Mouse (Mus musculus): ENCODE measurements around the gene Serinc3. TPM values are rescaled to one million over a fixed set of nuclear protein-coding genes. Genes with fewer than 3 reads are reported as not detected.

Serinc3 gene
- polyA plus RNA-seq, 1 experiment from 2014 or later, result 71.5 TPM

DNA sequence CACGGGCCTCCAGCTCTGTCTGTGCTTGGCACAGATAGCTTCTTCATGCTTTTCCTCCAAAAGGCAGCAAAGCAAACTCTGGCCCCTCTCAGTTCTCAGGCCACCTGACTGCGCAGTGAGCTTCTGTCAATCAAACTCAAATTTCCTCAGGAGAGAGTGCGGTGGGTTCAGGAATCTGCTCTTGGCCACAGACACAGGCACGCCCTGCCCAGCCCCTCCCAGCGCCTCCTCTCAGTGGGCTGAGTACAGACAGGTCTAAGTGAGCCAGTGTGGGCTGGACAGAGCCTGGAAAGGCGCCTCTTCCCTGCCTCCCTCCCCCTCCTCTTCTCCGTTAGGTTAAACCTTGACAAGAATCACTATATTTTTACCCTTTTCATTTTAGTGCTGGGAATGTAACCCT, 36.9 kb downstream of the Serinc3 start:
- WGBS, result 83% methylated on average over 7 of the region's 7 CpGs
- H3K4me2 ChIP-seq (ENCODE audit: low read depth, low read length), result no peak overlapping the region
- no peaks in the 10 kb centered on the region for H3K36me3 ChIP-seq (ENCODE audit: control insufficient read depth, insufficient read depth, low read length)
- ATAC-seq (ENCODE audit: low read depth), result no peak
- no peaks in the 10 kb centered on the region for H3K9me3 ChIP-seq (ENCODE audit: control insufficient read depth, low read length)
- H3K9ac ChIP-seq (ENCODE audit: low read length), result no peak overlapping the region
- H3K27ac ChIP-seq (ENCODE audit: low read length), result no peak overlapping the region
- no peak overlapping the region for H3K4me3 ChIP-seq (ENCODE audit: low read length)
- no peaks in the 10 kb centered on the region for H3K27me3 ChIP-seq (ENCODE audit: control insufficient read depth, insufficient read depth, low read depth, low read length)
- H3K4me1 ChIP-seq (replicated peaks; ENCODE audit: control insufficient read depth, insufficient read depth, low read length), result peaks cover 1% of the 10 kb centered on the region

DNA sequence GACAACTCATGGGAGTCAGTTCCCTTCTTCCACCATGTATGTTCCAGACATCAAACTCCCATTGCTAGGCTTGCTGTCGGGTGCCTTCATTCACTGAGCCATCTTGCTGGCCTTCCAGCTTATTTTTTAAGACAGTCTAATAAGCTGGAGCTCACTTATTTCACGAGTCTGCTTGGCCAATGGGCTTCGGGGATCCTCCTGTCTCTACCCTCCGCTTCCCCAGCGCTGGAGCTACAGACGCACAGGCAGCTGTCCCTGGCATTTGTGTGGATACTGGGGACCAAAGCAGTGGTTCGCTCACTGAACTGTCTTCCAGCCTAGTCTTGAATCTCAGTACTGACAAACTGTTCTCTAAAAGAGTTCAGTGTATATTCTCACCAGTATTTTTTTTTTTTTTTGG, 38.8 kb downstream of the Serinc3 start:
- WGBS, result 84% methylated on average over 7 of the region's 7 CpGs
- H3K36me3 ChIP-seq (ENCODE audit: control insufficient read depth, insufficient read depth, low read length), result no peaks in the 10 kb centered on the region
- H3K4me2 ChIP-seq (ENCODE audit: low read depth, low read length), result no peak overlapping the region
- H3K9ac ChIP-seq (ENCODE audit: low read length), result no peak overlapping the region
- H3K9me3 ChIP-seq (ENCODE audit: control insufficient read depth, low read length), result no peaks in the 10 kb centered on the region
- H3K4me3 ChIP-seq (ENCODE audit: low read length), result no peak overlapping the region
- ATAC-seq (ENCODE audit: low read depth), result no peak
- H3K4me1 ChIP-seq (replicated peaks; ENCODE audit: control insufficient read depth, insufficient read depth, low read length), result peaks cover 9% of the 10 kb centered on the region
- no peaks in the 10 kb centered on the region for H3K27me3 ChIP-seq (ENCODE audit: control insufficient read depth, insufficient read depth, low read depth, low read length)
- no peak overlapping the region for H3K27ac ChIP-seq (ENCODE audit: low read length)

DNA sequence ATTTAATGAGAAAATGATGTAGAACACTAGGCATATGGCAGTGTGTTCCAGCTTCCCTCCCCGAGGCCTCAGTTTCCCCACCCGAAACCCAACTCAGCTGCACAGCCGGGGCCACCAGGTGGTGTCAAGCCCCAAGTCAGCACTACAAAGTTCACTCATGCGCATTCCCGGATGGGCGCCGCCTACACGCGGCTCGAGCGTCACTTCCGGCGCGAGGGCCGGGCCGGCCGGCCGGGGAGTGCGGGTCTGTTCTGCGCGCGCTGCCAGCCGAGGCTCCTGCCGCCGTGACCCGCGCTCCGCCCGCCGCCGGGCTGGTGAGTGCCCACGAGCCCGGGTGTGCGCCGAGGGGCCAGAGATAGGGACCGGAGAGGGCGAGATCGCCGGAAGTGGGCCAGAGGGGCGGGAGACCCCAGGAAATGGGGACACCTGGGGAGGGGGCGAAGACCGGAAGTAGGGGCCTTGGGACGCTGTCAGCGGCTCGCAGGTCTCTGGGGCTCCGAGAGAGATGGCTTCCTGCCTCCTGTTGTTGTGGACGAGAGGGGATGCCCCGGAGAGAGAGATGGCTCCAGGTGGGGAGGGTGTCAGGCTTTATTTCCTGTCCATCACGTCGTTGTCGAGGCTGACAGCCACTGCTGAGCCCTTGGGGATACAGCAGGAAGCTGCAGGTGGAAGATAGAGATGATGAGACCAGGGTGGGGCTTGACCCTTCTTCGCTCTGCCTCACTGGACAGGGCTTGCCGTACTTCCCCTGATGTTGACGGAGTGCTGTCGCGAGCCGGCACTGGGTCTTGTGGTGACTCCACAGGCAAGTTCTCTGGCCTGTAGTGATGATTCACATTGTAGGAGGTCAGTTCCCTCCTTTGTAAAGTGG, 42.6 kb downstream of the Serinc3 start, which contains the start of gene Ttpal:
Gene Ttpal (plus strand): TSS at position 214 of the 871 bp plus-strand sequence.
- Histone ChIP-seq H3K27ac (ENCODE audit: low read length) (peak within 1 kb of the TSS; percentile 86), H3K36me3 (ENCODE audit: control insufficient read depth, insufficient read depth, low read length) (no peaks in the 10 kb centered on the region), H3K27me3 (ENCODE audit: control insufficient read depth, insufficient read depth, low read depth, low read length) (no peaks in the 10 kb centered on the region), H3K9me3 (ENCODE audit: control insufficient read depth, low read length) (no peaks in the 10 kb centered on the region), H3K9ac (ENCODE audit: low read length) (peak within 1 kb of the TSS; percentile 98), H3K4me1 (replicated peaks; ENCODE audit: control insufficient read depth, insufficient read depth, low read length) (peaks cover 9% of the 10 kb centered on the region), H3K4me3 (ENCODE audit: low read length) (peak within 1 kb of the TSS; percentile 92), H3K4me2 (ENCODE audit: low read depth, low read length) (peak within 1 kb of the TSS; percentile 94)
- WGBS, result 1% methylated on average over 55 of the region's 57 CpGs
- ATAC-seq (ENCODE audit: low read depth), result peak; percentile 96

DNA sequence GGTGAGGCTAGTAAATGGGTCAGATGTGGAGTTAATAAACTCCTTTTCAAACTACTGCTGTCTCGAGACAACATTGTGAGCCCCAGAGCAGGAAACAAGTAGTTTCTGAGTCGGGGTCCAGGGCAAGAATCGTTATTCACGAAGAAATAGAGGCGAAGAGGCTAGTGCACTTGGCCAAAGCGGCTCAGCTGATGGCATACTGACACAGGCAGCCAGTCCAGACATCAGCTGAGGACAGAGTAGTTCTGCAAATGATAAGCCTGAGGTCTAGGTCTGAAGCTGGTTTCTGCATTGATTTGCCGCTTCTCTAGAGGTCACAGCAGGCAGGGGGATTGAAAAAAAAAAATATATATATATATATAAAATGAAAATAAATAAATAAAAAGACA, 43.2 kb downstream of the Serinc3 start:
- WGBS, result 69% methylated on average over 7 of the region's 7 CpGs

DNA sequence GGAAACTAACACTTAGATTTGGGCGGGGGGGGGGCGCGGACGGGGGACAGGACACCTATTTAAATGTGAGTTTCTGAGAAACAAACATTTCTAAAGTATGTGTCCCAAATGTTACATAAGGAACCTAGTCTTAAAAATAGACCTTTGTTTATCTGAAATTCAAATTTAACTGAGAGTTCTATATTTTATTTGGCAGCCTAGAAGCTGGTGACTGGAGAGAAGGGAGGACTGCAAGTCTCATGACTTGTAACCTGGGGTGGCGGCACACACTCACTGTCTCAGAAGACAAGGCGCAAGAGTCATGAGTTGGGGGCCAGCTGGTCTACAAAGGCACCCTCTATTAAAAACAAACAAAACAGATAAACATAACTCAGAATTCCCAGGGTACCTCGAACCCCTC, 43.9 kb downstream of the Serinc3 start:
- Histone ChIP-seq H3K36me3 (ENCODE audit: control insufficient read depth, insufficient read depth, low read length) (no peaks in the 10 kb centered on the region), H3K4me3 (ENCODE audit: low read length) (no peak overlapping the region), H3K27me3 (ENCODE audit: control insufficient read depth, insufficient read depth, low read depth, low read length) (no peaks in the 10 kb centered on the region), H3K4me1 (replicated peaks; ENCODE audit: control insufficient read depth, insufficient read depth, low read length) (peaks cover 18% of the 10 kb centered on the region), H3K9ac (ENCODE audit: low read length) (no peak overlapping the region), H3K4me2 (ENCODE audit: low read depth, low read length) (no peak overlapping the region), H3K9me3 (ENCODE audit: control insufficient read depth, low read length) (no peaks in the 10 kb centered on the region), H3K27ac (ENCODE audit: low read length) (no peak overlapping the region)
- 78% methylated on average over 7 of the region's 7 CpGs for WGBS
- ATAC-seq (ENCODE audit: low read depth), result no peak

More for the DNA sequence above, 43.2 kb downstream of the Serinc3 start:
- H3K27me3 ChIP-seq (ENCODE audit: control insufficient read depth, insufficient read depth, low read depth, low read length), result no peaks in the 10 kb centered on the region
- peaks cover 12% of the 10 kb centered on the region for H3K4me1 ChIP-seq (replicated peaks; ENCODE audit: control insufficient read depth, insufficient read depth, low read length)
- H3K9ac ChIP-seq (ENCODE audit: low read length), result peak overlapping the region; percentile 98
- H3K36me3 ChIP-seq (ENCODE audit: control insufficient read depth, insufficient read depth, low read length), result no peaks in the 10 kb centered on the region
- ATAC-seq (ENCODE audit: low read depth), result no peak
- peak overlapping the region; percentile 94 for H3K4me2 ChIP-seq (ENCODE audit: low read depth, low read length)
- no peak overlapping the region for H3K27ac ChIP-seq (ENCODE audit: low read length)
- H3K9me3 ChIP-seq (ENCODE audit: control insufficient read depth, low read length), result no peaks in the 10 kb centered on the region
- H3K4me3 ChIP-seq (ENCODE audit: low read length), result peak overlapping the region; percentile 92

DNA sequence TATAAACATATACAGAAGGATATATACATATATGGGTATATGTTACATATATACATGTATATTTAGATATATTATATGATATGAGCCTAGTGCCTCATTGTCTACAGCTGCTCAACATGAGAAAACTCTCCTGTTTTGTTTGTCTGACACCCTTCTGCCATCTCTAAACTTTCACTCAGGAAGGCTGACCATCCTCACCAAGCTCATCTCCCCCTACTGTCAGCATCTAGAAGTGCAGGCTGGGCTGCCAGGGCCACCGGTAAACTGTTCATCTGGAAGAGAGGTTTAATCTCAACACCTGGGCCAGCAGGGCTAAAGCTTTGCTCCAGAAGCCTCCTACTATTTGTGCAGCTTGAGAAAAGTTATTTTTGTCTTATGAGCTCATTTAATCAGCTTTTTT, 45.7 kb downstream of the Serinc3 start:
- no peaks in the 10 kb centered on the region for H3K36me3 ChIP-seq (ENCODE audit: control insufficient read depth, insufficient read depth, low read length)
- ATAC-seq (ENCODE audit: low read depth), result no peak
- H3K27ac ChIP-seq (ENCODE audit: low read length), result no peak overlapping the region
- H3K9ac ChIP-seq (ENCODE audit: low read length), result no peak overlapping the region
- H3K9me3 ChIP-seq (ENCODE audit: control insufficient read depth, low read length), result no peaks in the 10 kb centered on the region
- 9% methylated on average over 1 of the region's 1 CpGs for WGBS
- peaks cover 18% of the 10 kb centered on the region for H3K4me1 ChIP-seq (replicated peaks; ENCODE audit: control insufficient read depth, insufficient read depth, low read length)
- H3K27me3 ChIP-seq (ENCODE audit: control insufficient read depth, insufficient read depth, low read depth, low read length), result no peaks in the 10 kb centered on the region
- no peak overlapping the region for H3K4me2 ChIP-seq (ENCODE audit: low read depth, low read length)
- no peak overlapping the region for H3K4me3 ChIP-seq (ENCODE audit: low read length)

DNA sequence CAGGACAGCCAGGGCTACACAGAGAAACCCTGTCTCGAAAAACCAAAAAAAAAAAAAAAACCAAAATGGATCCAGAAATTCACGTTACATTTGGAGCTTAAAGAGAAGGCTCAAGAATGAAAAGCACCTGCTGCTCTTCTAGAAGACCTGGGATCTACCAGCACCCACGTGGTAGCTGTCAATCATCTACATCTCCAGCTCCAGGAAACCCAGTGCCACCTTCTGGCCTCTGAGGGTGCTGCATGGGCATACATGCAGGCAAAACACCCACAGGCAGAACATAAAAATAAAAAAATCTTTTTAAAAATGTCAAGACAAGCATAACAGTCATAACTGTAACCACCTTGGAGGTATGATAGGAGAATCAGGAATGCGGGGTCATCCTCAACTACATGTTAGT, 47.3 kb downstream of the Serinc3 start:
- Histone ChIP-seq H3K36me3 (ENCODE audit: control insufficient read depth, insufficient read depth, low read length) (no peaks in the 10 kb centered on the region), H3K27me3 (ENCODE audit: control insufficient read depth, insufficient read depth, low read depth, low read length) (no peaks in the 10 kb centered on the region), H3K4me2 (ENCODE audit: low read depth, low read length) (no peak overlapping the region), H3K9me3 (ENCODE audit: control insufficient read depth, low read length) (no peaks in the 10 kb centered on the region), H3K27ac (ENCODE audit: low read length) (no peak overlapping the region), H3K9ac (ENCODE audit: low read length) (no peak overlapping the region), H3K4me3 (ENCODE audit: low read length) (no peak overlapping the region), H3K4me1 (replicated peaks; ENCODE audit: control insufficient read depth, insufficient read depth, low read length) (peaks cover 13% of the 10 kb centered on the region)
- no peak for ATAC-seq (ENCODE audit: low read depth)
- WGBS, result 49% methylated on average over 4 of the region's 4 CpGs

DNA sequence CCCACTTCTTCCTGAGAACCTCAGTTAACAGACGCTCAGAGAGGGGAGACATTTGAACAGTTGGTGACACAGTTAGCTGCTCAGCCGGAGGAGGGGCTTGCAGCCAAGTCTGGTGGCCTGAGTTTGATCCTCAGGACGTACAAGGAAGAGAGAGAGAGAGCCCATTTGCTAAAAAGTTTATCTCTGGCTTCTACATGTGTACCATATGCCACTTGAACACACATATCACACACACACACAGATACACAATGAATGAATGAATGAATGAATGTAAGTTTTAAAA, 48.1 kb downstream of the Serinc3 start:
- Histone ChIP-seq H3K9me3 (ENCODE audit: control insufficient read depth, low read length) (no peaks in the 10 kb centered on the region), H3K4me3 (ENCODE audit: low read length) (no peak overlapping the region), H3K9ac (ENCODE audit: low read length) (no peak overlapping the region), H3K36me3 (ENCODE audit: control insufficient read depth, insufficient read depth, low read length) (no peaks in the 10 kb centered on the region), H3K27ac (ENCODE audit: low read length) (peak overlapping the region; percentile 86), H3K4me1 (replicated peaks; ENCODE audit: control insufficient read depth, insufficient read depth, low read length) (peaks cover 13% of the 10 kb centered on the region), H3K27me3 (ENCODE audit: control insufficient read depth, insufficient read depth, low read depth, low read length) (no peaks in the 10 kb centered on the region), H3K4me2 (ENCODE audit: low read depth, low read length) (no peak overlapping the region)
- ATAC-seq (ENCODE audit: low read depth), result no peak
- 37% methylated on average over 3 of the region's 3 CpGs for WGBS

DNA sequence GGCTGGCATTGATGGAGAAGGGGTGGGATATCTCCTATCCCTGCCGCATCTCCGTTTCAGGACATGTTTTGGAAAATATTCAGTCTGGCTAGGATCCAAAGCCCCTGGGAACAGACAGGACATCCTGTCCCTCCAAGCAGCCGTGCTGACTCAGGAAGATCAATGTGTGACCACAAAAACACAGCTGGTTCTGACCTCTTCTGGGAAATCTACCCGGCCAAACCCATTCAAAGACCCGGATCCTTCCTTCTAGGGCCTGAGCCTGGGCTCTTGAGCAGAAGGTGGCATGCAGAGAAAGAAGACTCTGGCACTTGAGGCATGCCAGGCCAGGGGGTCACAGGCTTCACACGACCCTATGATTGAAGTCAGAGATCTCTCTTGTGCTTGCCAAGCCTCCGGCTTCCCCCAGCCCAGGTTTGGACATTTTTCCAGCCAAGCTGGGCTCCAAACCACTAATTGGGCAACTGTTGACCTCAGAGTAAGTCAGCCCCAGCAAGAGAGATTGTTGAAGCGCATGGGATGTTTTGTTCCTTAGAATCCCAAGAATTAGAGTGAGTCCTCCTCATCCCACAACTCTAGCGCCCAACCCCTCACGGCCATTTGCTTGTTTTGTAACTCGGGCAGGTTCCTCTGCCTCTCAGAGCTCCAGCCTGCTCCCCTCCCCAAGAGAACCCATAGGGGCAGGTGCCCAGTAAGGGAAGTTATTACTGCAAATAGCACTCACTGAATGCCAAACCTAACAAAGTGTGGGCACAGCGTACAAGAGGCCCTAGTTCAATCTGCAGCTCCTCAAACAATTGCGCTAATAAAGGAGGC, 48.7 kb downstream of the Serinc3 start:
- peak overlapping the region; percentile 86 for H3K27ac ChIP-seq (ENCODE audit: low read length)
- peaks cover 9% of the 10 kb centered on the region for H3K4me1 ChIP-seq (replicated peaks; ENCODE audit: control insufficient read depth, insufficient read depth, low read length)
- no peak overlapping the region for H3K4me2 ChIP-seq (ENCODE audit: low read depth, low read length)
- H3K9ac ChIP-seq (ENCODE audit: low read length), result no peak overlapping the region
- H3K9me3 ChIP-seq (ENCODE audit: control insufficient read depth, low read length), result no peaks in the 10 kb centered on the region
- WGBS, result 43% methylated on average over 13 of the region's 13 CpGs
- ATAC-seq (ENCODE audit: low read depth), result peak; percentile 82
- no peaks in the 10 kb centered on the region for H3K27me3 ChIP-seq (ENCODE audit: control insufficient read depth, insufficient read depth, low read depth, low read length)
- H3K4me3 ChIP-seq (ENCODE audit: low read length), result no peak overlapping the region
- no peaks in the 10 kb centered on the region for H3K36me3 ChIP-seq (ENCODE audit: control insufficient read depth, insufficient read depth, low read length)
